9 mouse cellular contexts compared by ENCODE assay signal in the genomic region with DNA sequence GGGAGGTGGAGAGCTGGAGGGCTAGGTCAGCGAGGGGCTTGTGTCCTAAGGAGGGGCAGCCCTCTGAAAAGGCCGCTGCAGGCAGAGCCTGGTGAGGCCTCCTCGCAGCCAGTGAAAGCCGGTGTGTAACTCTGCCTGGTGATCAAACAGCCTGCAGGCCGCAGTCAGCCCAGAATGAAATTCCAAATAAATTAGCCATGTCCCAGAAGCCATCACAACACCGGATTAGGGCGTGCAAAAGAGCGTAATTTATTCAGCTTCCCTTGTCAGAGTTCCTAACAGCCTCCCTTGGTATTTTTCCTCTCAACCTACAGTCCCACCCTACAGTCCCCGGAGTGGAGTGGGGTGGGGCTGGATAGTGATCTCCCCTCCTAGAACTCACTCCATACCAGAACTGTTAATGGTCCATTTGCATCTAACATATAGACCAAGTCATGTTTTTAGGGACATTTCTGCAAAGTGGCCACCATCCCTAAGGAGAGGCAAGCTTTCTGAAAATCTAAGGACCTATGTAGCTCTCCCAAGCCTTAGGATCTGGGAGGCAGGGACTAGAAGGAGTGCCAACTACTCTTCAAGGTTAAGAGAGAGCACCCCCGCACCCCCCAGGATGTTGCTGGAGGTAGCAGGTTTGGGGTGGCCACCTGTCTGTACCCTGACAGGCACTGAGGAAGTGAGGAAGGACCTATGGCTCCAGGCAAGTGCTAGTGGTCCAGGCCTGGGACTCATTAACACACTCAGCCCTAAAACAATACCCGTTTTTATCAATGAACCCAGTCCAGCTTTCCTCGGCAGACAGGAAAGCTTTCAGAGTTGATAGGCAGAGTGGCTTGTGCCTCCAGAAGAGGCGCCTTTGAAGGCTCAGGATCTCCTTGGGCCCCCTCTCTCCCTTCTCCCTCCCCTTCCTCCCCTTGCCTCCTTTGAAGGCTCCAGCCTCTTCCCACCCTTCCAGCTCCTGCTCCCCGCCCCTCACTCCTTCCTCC. TPM values are rescaled to one million over a fixed set of nuclear protein-coding genes. Genes with fewer than 3 reads are reported as not detected.
DNase-seq lines count a peak whose midpoint lies in the region; ATAC-seq lines count a peak whose summit lies in the region.
"Had no signal": no experiment of that assay in that cellular context is flagged by ENCODE, and none has a peak within 500 bp of the region (broad histone marks: within the 10 kb centered on the region; RNA-seq: fewer than 3 reads in every experiment).

No protein-coding gene starts in this region.

- no peak overlapping the region for H3K4me3 ChIP-seq in heart, embryonic 12.5 days
- H3K4me3 ChIP-seq in embryonic facial prominence, embryonic 15.5 days (replicated peaks), result no peak overlapping the region
- H3K4me3 ChIP-seq in kidney, embryonic 16.5 days (ENCODE audit: low read length), result no peak overlapping the region
- no peak overlapping the region for H3K4me3 ChIP-seq in neural tube, embryonic 11.5 days (ENCODE audit: low read depth, low read length)

- no peak for DNase-seq in heart, adult 9 months (ENCODE audit: low spot score in 2 of 2)
- peak; percentile 73 for DNase-seq in neural tube, embryonic 11.5 days (ENCODE audit: low spot score)
- no peak for DNase-seq in T-cell, adult 2 months (ENCODE audit: low spot score)
- no peak for DNase-seq in frontal cortex, postnatal 25 days (ENCODE audit: low spot score in 2 of 2)
- DNase-seq in right cerebral cortex, postnatal 4 days, result no peak

- ATAC-seq in heart, embryonic 12.5 days (ENCODE audit: insufficient number of reproducible peaks, low FRiP score), result peak; percentile 18; the same call in 1 of the 2 replicates
- no peak for ATAC-seq in embryonic facial prominence, embryonic 15.5 days (ENCODE audit: insufficient number of reproducible peaks, low FRiP score, low TSS enrichment, low read depth)
- peak; percentile 73 for ATAC-seq in kidney, embryonic 16.5 days (ENCODE audit: low FRiP score, low TSS enrichment)
- peak; percentile 67 for ATAC-seq in neural tube, embryonic 11.5 days (ENCODE audit: insufficient read depth, low FRiP score, low TSS enrichment)
- ATAC-seq: activated CD4-positive, CD25-positive, alpha-beta regulatory T cell, adult 4 months had no signal

- no peaks in the 10 kb centered on the region for H3K9me3 ChIP-seq in heart, embryonic 12.5 days (replicated peaks)
- no peaks in the 10 kb centered on the region for H3K9me3 ChIP-seq in embryonic facial prominence, embryonic 15.5 days (replicated peaks)
- H3K9me3 ChIP-seq in kidney, embryonic 16.5 days (ENCODE audit: low read length), result no peaks in the 10 kb centered on the region
- H3K9me3 ChIP-seq in neural tube, embryonic 11.5 days (ENCODE audit: control insufficient read depth, low read length), result no peaks in the 10 kb centered on the region

- no peaks in the 10 kb centered on the region for H3K27me3 ChIP-seq in heart, embryonic 12.5 days (replicated peaks)
- no peaks in the 10 kb centered on the region for H3K27me3 ChIP-seq in embryonic facial prominence, embryonic 15.5 days
- H3K27me3 ChIP-seq in kidney, embryonic 16.5 days (ENCODE audit: insufficient read depth, low read length), result no peaks in the 10 kb centered on the region
- H3K27me3 ChIP-seq in neural tube, embryonic 11.5 days (ENCODE audit: control insufficient read depth, insufficient read depth, low read length), result no peaks in the 10 kb centered on the region

- H3K4me1 ChIP-seq in heart, embryonic 12.5 days (replicated peaks), result peaks cover 49% of the 10 kb centered on the region
- peaks cover 25% of the 10 kb centered on the region for H3K4me1 ChIP-seq in embryonic facial prominence, embryonic 15.5 days
- H3K4me1 ChIP-seq in kidney, embryonic 16.5 days (ENCODE audit: insufficient read depth, low read length), result peaks cover 21% of the 10 kb centered on the region
- peaks cover 21% of the 10 kb centered on the region for H3K4me1 ChIP-seq in neural tube, embryonic 11.5 days (ENCODE audit: control insufficient read depth, insufficient read depth, low read length)

- peak overlapping the region; percentile 47 for H3K27ac ChIP-seq in heart, embryonic 12.5 days (ENCODE audit: poor library complexity, severe bottlenecking)
- H3K27ac ChIP-seq in embryonic facial prominence, embryonic 15.5 days (replicated peaks), result peak overlapping the region; percentile 74; the same call in 1 of the 2 replicates
- H3K27ac ChIP-seq in kidney, embryonic 16.5 days (ENCODE audit: low read length), result peak overlapping the region; percentile 80
- peak overlapping the region; percentile 70; the same call in 1 of the 2 replicates for H3K27ac ChIP-seq in neural tube, embryonic 11.5 days (ENCODE audit: low read depth, low read length)

- H3K4me2 ChIP-seq in heart, embryonic 12.5 days, result no peak overlapping the region
- no peak overlapping the region for H3K4me2 ChIP-seq in embryonic facial prominence, embryonic 15.5 days (replicated peaks)
- no peak overlapping the region for H3K4me2 ChIP-seq in kidney, embryonic 16.5 days (replicated peaks; ENCODE audit: low read depth, low read length)
- H3K4me2 ChIP-seq in neural tube, embryonic 11.5 days (ENCODE audit: low read depth), result no peak overlapping the region

- 26% methylated on average over 14 of the region's 14 CpGs for WGBS in heart, embryonic 12.5 days
- 11% methylated on average over 14 of the region's 14 CpGs for WGBS in embryonic facial prominence, embryonic 15.5 days
- WGBS in kidney, embryonic 16.5 days, result 14% methylated on average over 14 of the region's 14 CpGs
- 17% methylated on average over 14 of the region's 14 CpGs for WGBS in neural tube, embryonic 11.5 days

- no peaks in the 10 kb centered on the region for H3K36me3 ChIP-seq in heart, embryonic 12.5 days
- no peaks in the 10 kb centered on the region for H3K36me3 ChIP-seq in embryonic facial prominence, embryonic 15.5 days
- H3K36me3 ChIP-seq in kidney, embryonic 16.5 days (ENCODE audit: insufficient read depth, low read length), result no peaks in the 10 kb centered on the region
- H3K36me3 ChIP-seq in neural tube, embryonic 11.5 days (ENCODE audit: control insufficient read depth, insufficient read depth, low read length), result no peaks in the 10 kb centered on the region

- peak overlapping the region; percentile 11; the same call in 1 of the 2 replicates for H3K9ac ChIP-seq in heart, embryonic 12.5 days
- no peak overlapping the region for H3K9ac ChIP-seq in embryonic facial prominence, embryonic 15.5 days
- H3K9ac ChIP-seq in kidney, embryonic 16.5 days (replicated peaks; ENCODE audit: low read length), result peak overlapping the region; percentile 46
- peak overlapping the region; percentile 54 for H3K9ac ChIP-seq in neural tube, embryonic 11.5 days (ENCODE audit: low read length)

RNA-seq across cellular contexts. Expression of a gene that starts 4.1 kb away (rescaled TPM):
- polyA plus RNA-seq in heart, embryonic 12.5 days (2016; fragmentation: Nextera tagmentation; extraction: Ambion mirVana), result 0.30 and 0.36 TPM in 2 replicates
- 0.19 TPM in 1 of 2 replicates, not detected in the other for polyA plus RNA-seq in embryonic facial prominence, embryonic 15.5 days (2015; fragmentation: Nextera tagmentation; extraction: Ambion mirVana)
- 0.27 and 0.30 TPM in 2 replicates for polyA plus RNA-seq in kidney, embryonic 16.5 days (2015; fragmentation: Nextera tagmentation; extraction: Ambion mirVana)
- polyA plus RNA-seq in neural tube, embryonic 11.5 days (2014; fragmentation: Nextera tagmentation; extraction: Ambion mirVana), result not detected in 2 replicates
- polyA plus RNA-seq: activated CD4-positive, CD25-positive, alpha-beta regulatory T cell, adult 4 months had no signal
